Mouse (Mus musculus) ES-Bruce4 (cell line): ENCODE data around the gene Slamf8. TPM values are rescaled to one million over a fixed set of nuclear protein-coding genes. Genes with fewer than 3 reads are reported as not detected.

Experiments used
- H3K27ac ChIP-seq: 2 replicates; pipeline ENCODE4 v1.5.1; 2012; ENCODE audit warnings: low read length, inconsistent platforms; ENCODE audit not compliant: insufficient read depth
- H3K27me3 ChIP-seq: 2 replicates; pipeline ENCODE4 v1.6.1; 2012; ENCODE audit warnings: mild to moderate bottlenecking, low read length, inconsistent platforms; ENCODE audit not compliant: control insufficient read depth, poor library complexity, insufficient read depth, severe bottlenecking
- H3K36me3 ChIP-seq: 2 replicates; pipeline ENCODE4 v1.6.1; 2012; ENCODE audit warnings: inconsistent platforms, mild to moderate bottlenecking, low read length, moderate library complexity; ENCODE audit not compliant: control insufficient read depth, poor library complexity, insufficient read depth, severe bottlenecking
- H3K4me1 ChIP-seq: one replicate; pipeline ENCODE4 v1.8.1; 2011; ENCODE audit warnings: low read length; ENCODE audit not compliant: control insufficient read depth, insufficient read depth
- H3K4me3 ChIP-seq: 2 replicates; pipeline ENCODE4 v1.5.1; 2011; ENCODE audit warnings: low read depth, mild to moderate bottlenecking, low read length
- H3K9ac ChIP-seq: 2 replicates; pipeline ENCODE4 v1.6.1; 2012; ENCODE audit warnings: low read depth, mild to moderate bottlenecking, inconsistent platforms; ENCODE audit not compliant: poor library complexity, severe bottlenecking
- H3K9me3 ChIP-seq: replicated peaks from 2 replicates; pipeline ENCODE4 v1.6.1; 2012; ENCODE audit warnings: mild to moderate bottlenecking, low read length, inconsistent platforms; ENCODE audit not compliant: control insufficient read depth, poor library complexity, insufficient read depth, severe bottlenecking
- CTCF ChIP-seq: IDR thresholded peaks from one replicate; pipeline ENCODE4 v1.8.1; 2011; ENCODE audit warnings: low read depth, low read length
- EP300 ChIP-seq: IDR thresholded peaks from 2 replicates; pipeline ENCODE4 v1.6.1; 2011; ENCODE audit warnings: low read depth, low read length; ENCODE audit not compliant: insufficient read depth
- POLR2A ChIP-seq: IDR thresholded peaks from one replicate; pipeline ENCODE4 v1.8.1; 2011; ENCODE audit warnings: low read length; ENCODE audit not compliant: insufficient read depth
- polyA plus RNA-seq: library from polyadenylated mRNA; stranded (reverse); fragments of >200 nt; gene quantifications from 2 replicates; pipeline ENCODE4 v1.2.4, GENCODE M21; 2011; ENCODE audit warnings: low read depth; ENCODE audit not compliant: missing spikeins, insufficient read depth, insufficient read length

Slamf8 gene
- polyA plus RNA-seq, 1 experiment: not detected

- TF ChIP-seq POLR2A (no peak), EP300 (no peak), CTCF (no peak)
- Histone ChIP-seq H3K27ac (no peak overlapping the region), H3K36me3 (no peaks in the 10 kb centered on the region), H3K27me3 (no peaks in the 10 kb centered on the region), H3K9ac (peak overlapping the region; percentile 16), H3K4me1 (no peaks in the 10 kb centered on the region), H3K9me3 (no peaks in the 10 kb centered on the region), H3K4me3 (peak overlapping the region; percentile 85)
These were observed 39.8 kb downstream of the Slamf8 start for GRCm38 (mm10) chr1:172550551-172550951.

GRCm38 (mm10) chr1:172549717-172550116 is 40.7 kb downstream of the Slamf8 start:
- H3K36me3 ChIP-seq: no peaks in the 10 kb centered on the region
- H3K27ac ChIP-seq: no peak overlapping the region
- no peak overlapping the region for H3K9ac ChIP-seq
- TF ChIP-seq EP300 (no peak), POLR2A (no peak), CTCF (no peak)
- no peaks in the 10 kb centered on the region for H3K9me3 ChIP-seq
- H3K4me3 ChIP-seq: peak overlapping the region; percentile 85
- no peaks in the 10 kb centered on the region for H3K27me3 ChIP-seq
- no peaks in the 10 kb centered on the region for H3K4me1 ChIP-seq

DNA sequence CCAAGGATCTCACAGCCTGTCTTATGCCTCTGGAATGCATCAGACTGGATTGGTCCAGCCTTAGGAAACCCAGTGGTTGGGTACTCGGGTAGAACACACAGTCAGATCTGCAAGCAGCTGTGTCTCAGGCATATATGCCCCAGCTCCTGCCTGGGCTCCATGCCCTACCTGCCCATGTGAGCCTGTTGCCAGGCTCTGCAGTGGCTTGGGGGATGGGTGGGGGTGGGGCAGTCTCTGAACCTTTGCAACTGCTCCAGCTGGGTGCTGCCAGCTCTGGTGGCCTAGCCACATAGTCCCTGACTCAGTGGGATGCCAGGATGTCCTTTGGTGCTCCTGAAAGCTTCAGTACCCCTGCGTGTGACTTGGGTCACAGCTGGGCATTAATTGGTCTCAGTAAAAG is 41.1 kb downstream of the Slamf8 start:
- Histone ChIP-seq H3K4me3 (no peak overlapping the region), H3K9me3 (no peaks in the 10 kb centered on the region), H3K9ac (no peak overlapping the region), H3K4me1 (no peaks in the 10 kb centered on the region), H3K36me3 (no peaks in the 10 kb centered on the region), H3K27me3 (no peaks in the 10 kb centered on the region), H3K27ac (no peak overlapping the region)
- TF ChIP-seq POLR2A (no peak), CTCF (no peak)

DNA sequence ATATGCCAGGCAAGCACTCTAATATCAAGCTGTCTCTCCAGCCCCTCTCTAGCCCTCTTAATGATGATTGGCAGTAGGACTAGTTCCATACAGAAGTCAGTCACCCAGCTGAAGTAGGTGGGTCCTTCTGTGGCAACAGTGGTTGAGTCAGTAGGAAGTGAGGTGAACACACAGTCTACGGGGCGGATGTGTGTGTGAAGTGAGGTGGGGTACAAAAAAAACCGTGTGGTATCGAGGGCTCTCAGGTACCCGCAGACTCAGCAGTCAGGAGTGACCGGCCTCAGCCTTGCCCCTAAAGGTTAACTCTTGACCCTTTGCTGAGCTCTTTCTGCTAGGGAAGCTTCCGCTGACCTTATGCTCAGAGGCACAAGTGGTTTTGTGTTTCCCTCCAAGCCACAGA is 41.9 kb downstream of the Slamf8 start:
- H3K9ac ChIP-seq: no peak overlapping the region
- H3K4me1 ChIP-seq: no peaks in the 10 kb centered on the region
- no peaks in the 10 kb centered on the region for H3K9me3 ChIP-seq
- no peak for TF ChIP-seq EP300
- no peak for TF ChIP-seq POLR2A
- TF ChIP-seq CTCF: no peak
- H3K4me3 ChIP-seq: no peak overlapping the region
- no peaks in the 10 kb centered on the region for H3K36me3 ChIP-seq
- H3K27me3 ChIP-seq: no peaks in the 10 kb centered on the region
- no peak overlapping the region for H3K27ac ChIP-seq

GRCm38 (mm10) chr1:172546062-172546461 is 44.3 kb downstream of the Slamf8 start:
- no peak overlapping the region for H3K9ac ChIP-seq
- H3K9me3 ChIP-seq: no peaks in the 10 kb centered on the region
- TF ChIP-seq CTCF: no peak
- TF ChIP-seq POLR2A: no peak
- TF ChIP-seq EP300: no peak

DNA sequence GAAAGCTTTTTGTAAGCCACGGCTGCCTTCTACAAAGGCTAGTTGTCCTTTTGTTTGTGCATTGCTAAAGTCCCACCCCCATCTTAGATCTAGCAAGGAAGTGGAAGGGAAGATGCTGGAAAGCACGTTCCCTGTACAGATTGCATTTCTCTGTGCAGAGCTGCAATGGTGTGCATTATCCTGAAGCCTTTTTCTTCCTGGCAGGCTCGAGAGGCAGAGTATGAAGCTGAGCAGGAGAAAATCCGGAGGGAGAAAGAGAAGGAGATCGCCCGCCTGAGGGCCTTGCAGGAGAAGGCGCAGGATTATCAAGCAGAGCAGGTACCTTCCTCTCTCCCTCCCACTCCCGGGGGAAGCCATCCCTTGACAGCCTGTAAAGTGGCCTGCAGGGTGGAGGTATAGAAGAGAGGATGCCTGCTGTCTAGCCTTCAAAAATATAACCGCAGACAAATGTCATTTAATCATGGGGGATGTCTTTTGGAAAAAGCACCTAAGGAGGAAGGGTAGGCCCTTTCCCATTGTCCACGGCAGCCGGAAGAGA is 50.0 kb downstream of the Slamf8 start:
- H3K27me3 ChIP-seq: no peaks in the 10 kb centered on the region
- H3K4me1 ChIP-seq: no peaks in the 10 kb centered on the region
- H3K9me3 ChIP-seq: no peaks in the 10 kb centered on the region
- H3K27ac ChIP-seq: no peak overlapping the region
- no peak overlapping the region for H3K9ac ChIP-seq
- H3K4me3 ChIP-seq: no peak overlapping the region
- TF ChIP-seq CTCF (no peak), EP300 (no peak), POLR2A (no peak)
- no peaks in the 10 kb centered on the region for H3K36me3 ChIP-seq

More at GRCm38 (mm10) chr1:172546062-172546461, 44.3 kb downstream of the Slamf8 start:
- no peaks in the 10 kb centered on the region for H3K27me3 ChIP-seq
- H3K4me3 ChIP-seq: no peak overlapping the region
- H3K4me1 ChIP-seq: no peaks in the 10 kb centered on the region
- no peak overlapping the region for H3K27ac ChIP-seq
- H3K36me3 ChIP-seq: no peaks in the 10 kb centered on the region
